In the genomic region with DNA sequence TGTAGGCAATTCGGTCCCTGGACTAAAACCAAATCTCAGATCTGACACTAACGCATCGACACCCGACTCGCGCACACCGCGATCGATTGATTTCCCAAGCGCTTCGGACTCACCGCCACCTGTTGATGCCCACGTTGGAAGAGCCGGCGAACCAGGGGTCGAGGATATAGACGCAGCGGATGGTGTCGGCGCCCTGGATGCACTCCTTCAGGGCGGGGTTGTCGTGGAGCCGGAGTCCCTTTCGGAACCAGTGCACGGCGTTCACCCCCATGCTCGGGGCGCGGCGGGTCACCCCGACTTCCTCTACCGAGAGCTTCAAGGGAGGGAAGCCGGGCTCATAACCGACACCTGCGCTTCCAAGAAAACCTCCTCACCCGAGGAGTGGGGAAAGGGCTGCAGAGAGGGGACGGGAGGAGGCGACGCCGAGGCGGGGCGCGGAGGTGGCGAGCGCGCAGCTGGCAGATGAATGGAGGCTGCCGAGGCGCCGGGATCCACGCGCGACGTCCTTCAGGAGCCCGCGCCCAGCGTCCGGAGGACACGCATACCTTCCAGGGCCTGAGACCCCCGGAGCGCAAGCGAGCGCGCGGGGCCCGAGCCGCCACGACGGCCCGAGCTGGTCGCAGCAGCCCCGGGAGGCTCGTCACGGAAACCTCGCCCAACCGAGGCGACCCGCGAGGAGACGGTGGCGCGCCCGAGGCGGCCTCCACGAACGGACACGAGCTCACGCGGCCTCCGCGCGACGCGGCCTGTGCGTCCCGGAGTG, we compare ENCODE assay signal across 8 mouse cellular contexts. TPM values are rescaled to one million over a fixed set of nuclear protein-coding genes. Genes with fewer than 3 reads are reported as not detected.
DNase-seq lines count a peak whose midpoint lies in the region; ATAC-seq and TF ChIP-seq lines count a peak whose summit lies in the region.

No protein-coding gene starts in this region.

- H3K27ac ChIP-seq in bone marrow, adult 2 months (ENCODE audit: control insufficient read depth, insufficient read depth, low read depth, low read length, poor library complexity) = peak overlapping the region; percentile 99
- peak overlapping the region; percentile 94; the same call in 1 of the 2 replicates for H3K27ac ChIP-seq in embryonic facial prominence, embryonic 14.5 days (replicated peaks; ENCODE audit: low read depth, low read length)
- no peak overlapping the region for H3K27ac ChIP-seq in heart, embryonic 12.5 days (ENCODE audit: poor library complexity, severe bottlenecking)
- peak overlapping the region; percentile 83; the same call in 1 of the 2 replicates for H3K27ac ChIP-seq in lung, embryonic 16.5 days (ENCODE audit: low read length)
- H3K27ac ChIP-seq in olfactory bulb, adult 2 months (ENCODE audit: insufficient read depth, low read depth, low read length) = peak overlapping the region; percentile 53

- H3K9me3 ChIP-seq in E14TG2a.4 (ENCODE audit: low read length) = no peaks in the 10 kb centered on the region
- H3K9me3 ChIP-seq in embryonic facial prominence, embryonic 14.5 days (ENCODE audit: control insufficient read depth, low read length) = no peaks in the 10 kb centered on the region
- no peaks in the 10 kb centered on the region for H3K9me3 ChIP-seq in heart, embryonic 12.5 days (replicated peaks)
- no peaks in the 10 kb centered on the region for H3K9me3 ChIP-seq in lung, embryonic 16.5 days (ENCODE audit: control insufficient read depth, low read length)

- H3K36me3 ChIP-seq in E14TG2a.4 (ENCODE audit: insufficient read depth, low read length) = peaks cover 13% of the 10 kb centered on the region
- H3K36me3 ChIP-seq in embryonic facial prominence, embryonic 14.5 days (ENCODE audit: control insufficient read depth, insufficient read depth, low read length) = no peaks in the 10 kb centered on the region
- no peaks in the 10 kb centered on the region for H3K36me3 ChIP-seq in heart, embryonic 12.5 days
- H3K36me3 ChIP-seq in lung, embryonic 16.5 days (ENCODE audit: control insufficient read depth, insufficient read depth, low read length) = no peaks in the 10 kb centered on the region

- peak overlapping the region; percentile 83 for H3K4me2 ChIP-seq in embryonic facial prominence, embryonic 14.5 days (ENCODE audit: low read depth, low read length)
- H3K4me2 ChIP-seq in heart, embryonic 12.5 days = peak overlapping the region; percentile 99
- peak overlapping the region; percentile 97 for H3K4me2 ChIP-seq in lung, embryonic 16.5 days (ENCODE audit: low read depth, low read length)

- H3K4me3 ChIP-seq in E14TG2a.4 (replicated peaks; ENCODE audit: low read length) = peak overlapping the region; percentile 93
- peak overlapping the region; percentile 83 for H3K4me3 ChIP-seq in bone marrow, adult 2 months (replicated peaks; ENCODE audit: control insufficient read depth, low read depth, low read length)
- H3K4me3 ChIP-seq in embryonic facial prominence, embryonic 14.5 days (ENCODE audit: low read depth, low read length) = peak overlapping the region; percentile 93
- H3K4me3 ChIP-seq in heart, embryonic 12.5 days = peak overlapping the region; percentile 77
- peak overlapping the region; percentile 86 for H3K4me3 ChIP-seq in lung, embryonic 16.5 days (ENCODE audit: low read length)
- peak overlapping the region; percentile 84 for H3K4me3 ChIP-seq in olfactory bulb, adult 2 months (ENCODE audit: insufficient read depth, low read depth, low read length)

- WGBS in bone marrow, adult 2 months = under 1% methylated on average over 95 of the region's 95 CpGs
- under 1% methylated on average over 55 of the region's 95 CpGs for WGBS in embryonic facial prominence, embryonic 14.5 days
- under 1% methylated on average over 95 of the region's 95 CpGs for WGBS in heart, embryonic 12.5 days
- under 1% methylated on average over 94 of the region's 95 CpGs for WGBS in lung, embryonic 16.5 days
- under 1% methylated on average over 95 of the region's 95 CpGs for WGBS in olfactory bulb, adult 2 months

- no peak for TF ChIP-seq CTCF in E14TG2a.4 (conservative IDR thresholded peaks at IDR 0.05; ENCODE audit: low read length)
- TF ChIP-seq CTCF in bone marrow, adult 2 months (IDR thresholded peaks at IDR 0.05; ENCODE audit: control insufficient read depth, insufficient read depth, low read length) = no peak
- peak; percentile 10; the same call in 1 of the 2 replicates for TF ChIP-seq CTCF in olfactory bulb, adult 2 months (IDR thresholded peaks at IDR 0.05; ENCODE audit: insufficient read depth, low read depth, low read length)

- ATAC-seq in embryonic facial prominence, embryonic 14.5 days (ENCODE audit: low read depth) = peak; percentile 2; the same call in 1 of the 2 replicates
- peak; percentile 30; the same call in 1 of the 2 replicates for ATAC-seq in heart, embryonic 12.5 days (ENCODE audit: insufficient number of reproducible peaks, low FRiP score)
- ATAC-seq in lung, embryonic 16.5 days (ENCODE audit: low read depth) = peak; percentile 6

- peaks cover 15% of the 10 kb centered on the region for H3K27me3 ChIP-seq in E14TG2a.4 (ENCODE audit: insufficient read depth, low read length)
- no peaks in the 10 kb centered on the region for H3K27me3 ChIP-seq in embryonic facial prominence, embryonic 14.5 days (replicated peaks; ENCODE audit: control insufficient read depth, insufficient read depth, low read length)
- no peaks in the 10 kb centered on the region for H3K27me3 ChIP-seq in heart, embryonic 12.5 days (replicated peaks)
- no peaks in the 10 kb centered on the region for H3K27me3 ChIP-seq in lung, embryonic 16.5 days (ENCODE audit: control insufficient read depth, insufficient read depth, low read depth, low read length)

- peak overlapping the region; percentile 90 for H3K9ac ChIP-seq in embryonic facial prominence, embryonic 14.5 days (ENCODE audit: low read depth, low read length)
- peak overlapping the region; percentile 80 for H3K9ac ChIP-seq in heart, embryonic 12.5 days
- H3K9ac ChIP-seq in lung, embryonic 16.5 days (ENCODE audit: low read length) = peak overlapping the region; percentile 85

- peaks cover 24% of the 10 kb centered on the region for H3K4me1 ChIP-seq in E14TG2a.4 (replicated peaks; ENCODE audit: low read depth, low read length)
- no peaks in the 10 kb centered on the region; the same call in 1 of the 2 replicates for H3K4me1 ChIP-seq in bone marrow, adult 2 months (ENCODE audit: control insufficient read depth, insufficient read depth, low read length)
- peaks cover 9% of the 10 kb centered on the region for H3K4me1 ChIP-seq in embryonic facial prominence, embryonic 14.5 days (ENCODE audit: control insufficient read depth, insufficient read depth, low read length)
- H3K4me1 ChIP-seq in heart, embryonic 12.5 days (replicated peaks) = peaks cover 7% of the 10 kb centered on the region
- H3K4me1 ChIP-seq in lung, embryonic 16.5 days (replicated peaks; ENCODE audit: control insufficient read depth, insufficient read depth, low read length) = peaks cover 2% of the 10 kb centered on the region; the same call in 1 of the 2 replicates
- H3K4me1 ChIP-seq in olfactory bulb, adult 2 months (ENCODE audit: control insufficient read depth, insufficient read depth, low read length) = peaks cover 3% of the 10 kb centered on the region; the same call in 1 of the 2 replicates

- no peak for DNase-seq in embryonic facial prominence, embryonic 14.5 days (ENCODE audit: low spot score)
- DNase-seq in kidney, postnatal 25 days = peak; percentile 29 to 55
- peak; percentile 63 to 74 for DNase-seq in thymus, postnatal 36 days

- no peak for TF ChIP-seq POLR2A in bone marrow, adult 2 months (IDR thresholded peaks at IDR 0.05; ENCODE audit: borderline replicate concordance, control insufficient read depth, low read depth, low read length)
- no peak for TF ChIP-seq POLR2A in olfactory bulb, adult 2 months (IDR thresholded peaks at IDR 0.05; ENCODE audit: insufficient read depth, low read depth, low read length)

RNA-seq across cellular contexts. Expression of a gene that starts 0.5 kb away (rescaled TPM):
- polyA plus RNA-seq in bone marrow, adult 2 months (2011; ENCODE audit: insufficient read depth, insufficient read length, low replicate concordance, missing spikeins) = 7.5 and 8.3 TPM in 2 replicates
- polyA plus RNA-seq in embryonic facial prominence, embryonic 14.5 days (2014; fragmentation: Nextera tagmentation; extraction: Ambion mirVana) = 29.5 and 29.6 TPM in 2 replicates
- 20.5 and 20.8 TPM in 2 replicates for polyA plus RNA-seq in heart, embryonic 12.5 days (2016; fragmentation: Nextera tagmentation; extraction: Ambion mirVana)
- polyA plus RNA-seq in lung, embryonic 16.5 days (2015; fragmentation: Nextera tagmentation; extraction: Ambion mirVana) = 26.5 and 28.2 TPM in 2 replicates
- polyA plus RNA-seq in olfactory bulb, adult 2 months (2012; ENCODE audit: insufficient read depth, insufficient read length, low replicate concordance, missing spikeins) = not detected in 2 replicates

RNA-seq across cellular contexts. Expression of a gene that starts 56.6 kb away (rescaled TPM):
- 1.7 and 3.9 TPM in 2 replicates for polyA plus RNA-seq in bone marrow, adult 2 months (2011; ENCODE audit: insufficient read depth, insufficient read length, low replicate concordance, missing spikeins)
- 19.0 and 20.0 TPM in 2 replicates for polyA plus RNA-seq in embryonic facial prominence, embryonic 14.5 days (2014; fragmentation: Nextera tagmentation; extraction: Ambion mirVana)
- polyA plus RNA-seq in heart, embryonic 12.5 days (2016; fragmentation: Nextera tagmentation; extraction: Ambion mirVana) = 13.0 and 14.3 TPM in 2 replicates
- polyA plus RNA-seq in lung, embryonic 16.5 days (2015; fragmentation: Nextera tagmentation; extraction: Ambion mirVana) = 9.0 and 12.1 TPM in 2 replicates
- polyA plus RNA-seq in olfactory bulb, adult 2 months (2012; ENCODE audit: insufficient read depth, insufficient read length, low replicate concordance, missing spikeins) = not detected in 2 replicates
